Mouse (Mus musculus): ENCODE measurements around the gene Ccdc149. TPM values are rescaled to one million over a fixed set of nuclear protein-coding genes. Genes with fewer than 3 reads are reported as not detected.

Gene Ccdc149
- total RNA-seq (2021): 1 to 10 TPM; 7.2 to 7.4 TPM
- 3.0 and 4.7 TPM in 2 replicates for polyA plus RNA-seq (2012; rRNA removed)
- long read RNA-seq, transcript Ccdc149-201 (12 exons, 3,295 nt): major isoform, 10 of 13 reads
- long read RNA-seq, partial matches to known transcripts: 1 of 13 reads
- long read RNA-seq, other reads (novel, unspliced or antisense): 2 of 13 reads

- no peaks in the 10 kb centered on the region for H3K79me2 ChIP-seq (replicated peaks; ENCODE audit: control insufficient read depth, insufficient read depth, low read length)
- 1% methylated on average over 54 of the region's 65 CpGs for WGBS
- peaks cover 3% of the 10 kb centered on the region; the same call in 1 of the 2 replicates for H3K4me1 ChIP-seq (ENCODE audit: control insufficient read depth, insufficient read depth, low read length)
- intact Hi-C loops (cut with DNase I): loop anchor here (5.0 kb wide), 1 partner anchor 279 kb away; the partner anchor contains the start of gene Dhx15
- H3K27me3 ChIP-seq (ENCODE audit: control insufficient read depth, insufficient read depth, low read length): no peaks in the 10 kb centered on the region
- peak within 1 kb of the TSS; percentile 100 for H3K9ac ChIP-seq (ENCODE audit: low read depth, low read length)
- DNase-seq: peak; percentile 68 to 71
- H3K36me3 ChIP-seq (ENCODE audit: control insufficient read depth, insufficient read depth, low read length): no peaks in the 10 kb centered on the region
- H3K4me3 ChIP-seq: peak within 1 kb of the TSS; percentile 89
- TF ChIP-seq POLR2A (IDR thresholded peaks at IDR 0.05; ENCODE audit: insufficient read depth, low read depth, low read length) (no peak; the same call in 1 of the 2 replicates), CTCF (IDR thresholded peaks at IDR 0.05) (no peak), EP300 (IDR thresholded peaks at IDR 0.05; ENCODE audit: insufficient read depth, low read depth, low read length) (no peak)
- peak within 1 kb of the TSS; percentile 73 for H3K27ac ChIP-seq
These were observed at the start of gene Ccdc149 for GRCm38 (mm10) chr5:52470991-52471801. Ccdc149 (minus strand) TSS chr5:52471521.

GRCm38 (mm10) chr5:52519921-52520320 is 48.6 kb upstream of the Ccdc149 start:
- Histone ChIP-seq H3K9ac (ENCODE audit: low read depth, low read length) (no peak overlapping the region), H3K4me1 (ENCODE audit: control insufficient read depth, insufficient read depth, low read length) (no peaks in the 10 kb centered on the region; the same call in 1 of the 2 replicates), H3K27me3 (ENCODE audit: control insufficient read depth, insufficient read depth, low read length) (no peaks in the 10 kb centered on the region), H3K36me3 (ENCODE audit: control insufficient read depth, insufficient read depth, low read length) (no peaks in the 10 kb centered on the region), H3K27ac (no peak overlapping the region), H3K79me2 (replicated peaks; ENCODE audit: control insufficient read depth, insufficient read depth, low read length) (no peaks in the 10 kb centered on the region), H3K4me3 (no peak overlapping the region)
- intact Hi-C loops (cut with DNase I): loop anchor here (5.0 to 10.0 kb wide), 6 partner anchors 115 to 403 kb away; no protein-coding TSS in a partner anchor
- no peak for TF ChIP-seq CTCF (IDR thresholded peaks at IDR 0.05)
- TF ChIP-seq POLR2A (IDR thresholded peaks at IDR 0.05; ENCODE audit: insufficient read depth, low read depth, low read length): no peak
- TF ChIP-seq EP300 (IDR thresholded peaks at IDR 0.05; ENCODE audit: insufficient read depth, low read depth, low read length): no peak
- no peak for DNase-seq
- 82% methylated on average over 2 of the region's 2 CpGs for WGBS

GRCm38 (mm10) chr5:52516072-52516476 is 44.8 kb upstream of the Ccdc149 start:
- Histone ChIP-seq H3K4me1 (ENCODE audit: control insufficient read depth, insufficient read depth, low read length) (peaks cover 2% of the 10 kb centered on the region), H3K27me3 (ENCODE audit: control insufficient read depth, insufficient read depth, low read length) (no peaks in the 10 kb centered on the region), H3K27ac (no peak overlapping the region), H3K9ac (ENCODE audit: low read depth, low read length) (no peak overlapping the region), H3K36me3 (ENCODE audit: control insufficient read depth, insufficient read depth, low read length) (no peaks in the 10 kb centered on the region), H3K4me3 (peak overlapping the region; percentile 27; the same call in 1 of the 2 replicates), H3K79me2 (replicated peaks; ENCODE audit: control insufficient read depth, insufficient read depth, low read length) (no peaks in the 10 kb centered on the region)
- no peak for DNase-seq
- intact Hi-C loops (cut with DNase I): loop anchor here (5.0 to 10.0 kb wide), 3 partner anchors 119 to 306 kb away; no protein-coding TSS in a partner anchor
- TF ChIP-seq CTCF (IDR thresholded peaks at IDR 0.05) (no peak), EP300 (IDR thresholded peaks at IDR 0.05; ENCODE audit: insufficient read depth, low read depth, low read length) (no peak), POLR2A (IDR thresholded peaks at IDR 0.05; ENCODE audit: insufficient read depth, low read depth, low read length) (no peak)
- 32% methylated on average over 21 of the region's 21 CpGs for WGBS

GRCm38 (mm10) chr5:52515246-52516021 is 44.1 kb upstream of the Ccdc149 start:
- no peaks in the 10 kb centered on the region for H3K27me3 ChIP-seq (ENCODE audit: control insufficient read depth, insufficient read depth, low read length)
- H3K4me3 ChIP-seq: peak overlapping the region; percentile 27
- H3K4me1 ChIP-seq (ENCODE audit: control insufficient read depth, insufficient read depth, low read length): peaks cover 3% of the 10 kb centered on the region
- 37% methylated on average over 22 of the region's 22 CpGs for WGBS
- no peaks in the 10 kb centered on the region for H3K36me3 ChIP-seq (ENCODE audit: control insufficient read depth, insufficient read depth, low read length)
- peak; percentile 58 to 75 for DNase-seq
- H3K79me2 ChIP-seq (replicated peaks; ENCODE audit: control insufficient read depth, insufficient read depth, low read length): no peaks in the 10 kb centered on the region
- intact Hi-C loops (cut with DNase I): loop anchor here (1.0 to 10.0 kb wide), 4 partner anchors 39 to 307 kb away; no protein-coding TSS in a partner anchor
- TF ChIP-seq POLR2A (IDR thresholded peaks at IDR 0.05; ENCODE audit: insufficient read depth, low read depth, low read length) (no peak), CTCF (IDR thresholded peaks at IDR 0.05) (peak; percentile 84)
- H3K27ac ChIP-seq: no peak overlapping the region
- H3K9ac ChIP-seq (ENCODE audit: low read depth, low read length): no peak overlapping the region

- no peak for TF ChIP-seq CTCF (IDR thresholded peaks at IDR 0.05)
- TF ChIP-seq POLR2A (IDR thresholded peaks at IDR 0.05; ENCODE audit: insufficient read depth, low read depth, low read length): 0 out of 2 replicates have a peak, but pooled peaks have one; percentile 25
- intact Hi-C loops (cut with DNase I): loop anchor here (10.0 kb wide), 1 partner anchor 124 kb away; no protein-coding TSS in a partner anchor
- DNase-seq: peak in 1 of 2 experiments; percentile 23
- 45% methylated on average over 3 of the region's 3 CpGs for WGBS
- Histone ChIP-seq H3K79me2 (replicated peaks; ENCODE audit: control insufficient read depth, insufficient read depth, low read length) (no peaks in the 10 kb centered on the region), H3K27ac (peak overlapping the region; percentile 17), H3K4me3 (no peak overlapping the region), H3K36me3 (ENCODE audit: control insufficient read depth, insufficient read depth, low read length) (no peaks in the 10 kb centered on the region), H3K9ac (ENCODE audit: low read depth, low read length) (no peak overlapping the region), H3K4me1 (ENCODE audit: control insufficient read depth, insufficient read depth, low read length) (peaks cover 10% of the 10 kb centered on the region), H3K27me3 (ENCODE audit: control insufficient read depth, insufficient read depth, low read length) (no peaks in the 10 kb centered on the region)
These were observed 39.8 kb upstream of the Ccdc149 start for GRCm38 (mm10) chr5:52511089-52511488.

Data from heart, adult 2 months (tissue).